Mouse (Mus musculus) thymus, postnatal 0 days (tissue): ENCODE data around the gene Gm4881. TPM values are rescaled to one million over a fixed set of nuclear protein-coding genes. Genes with fewer than 3 reads are reported as not detected.

Experiments
- microRNA-seq: library from miRNA; unstranded; fragments of <30 nt; microRNA quantifications from one replicate; pipeline ENCODE4, GENCODE M21; 2016; ENCODE audit warnings: borderline number of aligned reads
- polyA plus RNA-seq: library from polyadenylated mRNA; unstranded; fragments of >200 nt; fragmentation: Nextera tagmentation; extraction: Ambion mirVana; gene quantifications from 2 replicates; pipeline ENCODE4 v1.2.1, GENCODE M21; 2015

Gm4881 gene
- polyA plus RNA-seq, 1 experiment from 2014 or later, result not detected

Small RNA genes lying within 50 kb of the gene (microRNA-seq; reads per million reads assigned to microRNA genes)
- 1.2 reads per million for gene Mir7046
- not detected for gene Mir7047

Other genes with a start within 250 kb of the Gm4881 start
- not detected in 2 replicates for gene BC049730, start 235.3 kb downstream of the Gm4881 start, polyA plus RNA-seq
- gene Gm4763, start 217.6 kb downstream of the Gm4881 start, polyA plus RNA-seq, result 0.31 TPM in 1 of 2 replicates, not detected in the other
- gene Cd177, start 184.2 kb downstream of the Gm4881 start, polyA plus RNA-seq, result 0.49 and 0.86 TPM in 2 replicates
- 0.98 and 1.1 TPM in 2 replicates for gene Ceacam10, start 167.3 kb downstream of the Gm4881 start, polyA plus RNA-seq
- 12.1 and 19.0 TPM in 2 replicates for gene Gm9844, start 82.3 kb downstream of the Gm4881 start, polyA plus RNA-seq
- not detected in 2 replicates for gene Lypd4, start 74.6 kb downstream of the Gm4881 start, polyA plus RNA-seq
- 0.08 and 0.10 TPM in 2 replicates for gene Dmrtc2, start 74.4 kb downstream of the Gm4881 start, polyA plus RNA-seq
- gene Rps19, start 60.1 kb downstream of the Gm4881 start, polyA plus RNA-seq, result 2,922 and 3,108 TPM in 2 replicates
- 1.1 and 1.5 TPM in 2 replicates for gene Cd79a, start 47.1 kb downstream of the Gm4881 start, polyA plus RNA-seq
- gene Arhgef1, start 41.6 kb downstream of the Gm4881 start, polyA plus RNA-seq, result 244 and 341 TPM in 2 replicates
- gene Rabac1, start 28.3 kb upstream of the Gm4881 start, polyA plus RNA-seq, result 220 and 236 TPM in 2 replicates
- 1.7 TPM in 2 replicates for gene Atp1a3, start 61.5 kb upstream of the Gm4881 start, polyA plus RNA-seq
- gene Grik5, start 127.9 kb upstream of the Gm4881 start, polyA plus RNA-seq, result 0.80 and 1.2 TPM in 2 replicates
- gene Zfp574, start 128.1 kb upstream of the Gm4881 start, polyA plus RNA-seq, result 18.1 and 20.8 TPM in 2 replicates
- gene Pou2f2, start 235.2 kb upstream of the Gm4881 start, polyA plus RNA-seq, result 1.5 and 1.9 TPM in 2 replicates